ENCODE assay signal across 22 mouse cellular contexts in the genomic region with DNA sequence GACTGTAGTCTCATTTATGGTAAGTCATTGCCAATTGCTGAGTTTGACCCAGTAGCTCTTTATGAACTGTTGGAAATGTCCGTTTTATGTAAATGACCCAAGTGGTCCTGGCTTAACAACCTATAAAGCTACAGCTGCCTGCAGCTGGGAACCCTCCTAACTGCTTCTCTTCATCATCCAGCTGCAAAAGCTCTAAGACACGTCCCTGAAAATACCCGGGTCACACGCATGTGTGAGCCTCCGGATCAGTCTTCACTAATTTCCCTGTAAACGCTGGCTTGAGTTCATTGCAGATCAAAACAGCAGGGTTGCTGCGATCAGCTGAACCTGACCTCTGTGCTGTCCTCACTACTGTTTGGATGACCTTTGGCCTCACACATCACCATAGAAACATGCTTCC. TPM values are rescaled to one million over a fixed set of nuclear protein-coding genes. Genes with fewer than 3 reads are reported as not detected.
A peak's percentile ranks its signal among the peaks of the same experiment; 100 is the strongest.
DNase-seq lines count a peak whose midpoint lies in the region; ATAC-seq lines count a peak whose summit lies in the region.
"Had no signal": no experiment of that assay in that cellular context is flagged by ENCODE, and none has a peak within 500 bp of the region (broad histone marks: within the 10 kb centered on the region; RNA-seq: fewer than 3 reads in every experiment).

No protein-coding gene starts in this region.

- DNase-seq in kidney, adult 9 months, result peak; percentile 36
- peak; percentile 43 to 68 for DNase-seq in lung, adult 18-20 months
- peak; percentile 75 for DNase-seq in lung, postnatal 14 days
- DNase-seq in cerebellum, postnatal 10 days, result no peak
- no peak for DNase-seq in frontal cortex, adult 2 months (ENCODE audit: extremely low spot score in 1 of 2, low spot score in 1 of 2)
- DNase-seq: adrenal gland, adult 2 months; cerebellum, adult 8-10 months; gastrocnemius, postnatal 25 days; heart, adult 2 months; right cerebral cortex, postnatal 14 days; thymus, adult 2 months had no signal

- H3K9me3 ChIP-seq in kidney, embryonic 14.5 days (ENCODE audit: control insufficient read depth, low read length), result no peaks in the 10 kb centered on the region
- no peaks in the 10 kb centered on the region for H3K9me3 ChIP-seq in intestine, embryonic 16.5 days (ENCODE audit: control insufficient read depth, low read length)
- H3K9me3 ChIP-seq: embryonic facial prominence, embryonic 12.5 days; forebrain, embryonic 13.5 days; heart, embryonic 15.5 days; hindbrain, embryonic 10.5 days; limb, embryonic 12.5 days; liver, embryonic 15.5 days; stomach, embryonic 15.5 days had no signal

- H3K9ac ChIP-seq in kidney, embryonic 14.5 days (ENCODE audit: low read depth, low read length), result no peak overlapping the region
- no peak overlapping the region for H3K9ac ChIP-seq in intestine, embryonic 16.5 days (ENCODE audit: low read depth, low read length)
- H3K9ac ChIP-seq: embryonic facial prominence, embryonic 12.5 days; forebrain, embryonic 13.5 days; heart, embryonic 15.5 days; limb, embryonic 12.5 days; liver, embryonic 15.5 days; stomach, embryonic 15.5 days had no signal

- H3K27me3 ChIP-seq in kidney, embryonic 14.5 days (ENCODE audit: control insufficient read depth, insufficient read depth, low read length), result no peaks in the 10 kb centered on the region
- no peaks in the 10 kb centered on the region for H3K27me3 ChIP-seq in intestine, embryonic 16.5 days (replicated peaks; ENCODE audit: control insufficient read depth, insufficient read depth, low read length)
- H3K27me3 ChIP-seq: embryonic facial prominence, embryonic 12.5 days; heart, embryonic 15.5 days; liver, embryonic 15.5 days; stomach, embryonic 15.5 days had no signal

- H3K4me1 ChIP-seq in kidney, embryonic 14.5 days (ENCODE audit: control insufficient read depth, insufficient read depth, low read length), result no peaks in the 10 kb centered on the region
- 0 out of 2 replicates have a peak, but pooled peaks cover 2% of the 10 kb centered on the region for H3K4me1 ChIP-seq in intestine, embryonic 16.5 days (ENCODE audit: control insufficient read depth, insufficient read depth, low read length)
- H3K4me1 ChIP-seq: embryonic facial prominence, embryonic 12.5 days; forebrain, embryonic 13.5 days; heart, embryonic 15.5 days; limb, embryonic 12.5 days; liver, embryonic 15.5 days; stomach, embryonic 15.5 days had no signal

- H3K4me3 ChIP-seq in kidney, embryonic 14.5 days (ENCODE audit: low read length), result no peak overlapping the region
- no peak overlapping the region for H3K4me3 ChIP-seq in intestine, embryonic 16.5 days (ENCODE audit: low read length)
- H3K4me3 ChIP-seq: embryonic facial prominence, embryonic 12.5 days; erythroblast, embryonic 14.5 days; forebrain, embryonic 13.5 days; heart, adult 2 months; heart, embryonic 15.5 days; hindbrain, embryonic 10.5 days; limb, embryonic 12.5 days; liver, embryonic 15.5 days; stomach, embryonic 15.5 days had no signal

- ATAC-seq in kidney, embryonic 14.5 days (ENCODE audit: low FRiP score, low TSS enrichment), result 0 out of 2 replicates have a peak, but pooled peaks have one; percentile 24
- ATAC-seq in intestine, embryonic 16.5 days, result no peak
- ATAC-seq: forebrain, embryonic 13.5 days; hindbrain, postnatal 0 days had no signal

- no peak overlapping the region for H3K4me2 ChIP-seq in kidney, embryonic 14.5 days (replicated peaks; ENCODE audit: low read depth, low read length)
- H3K4me2 ChIP-seq in intestine, embryonic 16.5 days (ENCODE audit: low read depth, low read length), result no peak overlapping the region
- H3K4me2 ChIP-seq: embryonic facial prominence, embryonic 12.5 days; forebrain, embryonic 13.5 days; heart, embryonic 15.5 days; limb, embryonic 12.5 days; liver, embryonic 15.5 days; stomach, embryonic 15.5 days had no signal

- WGBS in kidney, embryonic 14.5 days, result 39% methylated on average over 7 of the region's 7 CpGs
- WGBS in intestine, embryonic 16.5 days, result 32% methylated on average over 7 of the region's 7 CpGs

- H3K27ac ChIP-seq in kidney, embryonic 14.5 days (ENCODE audit: low read depth, low read length), result no peak overlapping the region
- no peak overlapping the region for H3K27ac ChIP-seq in intestine, embryonic 16.5 days (ENCODE audit: low read length)
- H3K27ac ChIP-seq: embryonic facial prominence, embryonic 12.5 days; forebrain, embryonic 13.5 days; heart, adult 2 months; heart, embryonic 15.5 days; hindbrain, embryonic 10.5 days; hindbrain, postnatal 0 days; limb, embryonic 12.5 days; liver, embryonic 15.5 days; stomach, embryonic 15.5 days had no signal

- no peaks in the 10 kb centered on the region for H3K36me3 ChIP-seq in kidney, embryonic 14.5 days (ENCODE audit: control insufficient read depth, insufficient read depth, low read length)
- H3K36me3 ChIP-seq in intestine, embryonic 16.5 days (ENCODE audit: control insufficient read depth, insufficient read depth, low read length), result no peaks in the 10 kb centered on the region
- H3K36me3 ChIP-seq: embryonic facial prominence, embryonic 12.5 days; heart, embryonic 15.5 days; hindbrain, embryonic 10.5 days; limb, embryonic 12.5 days; liver, embryonic 15.5 days; stomach, embryonic 15.5 days had no signal

RNA-seq across cellular contexts. Expression of a gene that starts 35.6 kb away (rescaled TPM):
- 146 and 159 TPM in 2 replicates for polyA plus RNA-seq in kidney, embryonic 14.5 days (2014; fragmentation: Nextera tagmentation; extraction: Ambion mirVana)
- 119 TPM in 2 replicates for polyA plus RNA-seq in intestine, embryonic 16.5 days (2015; fragmentation: Nextera tagmentation; extraction: Ambion mirVana)
- 103 and 112 TPM in 2 replicates for polyA plus RNA-seq in frontal cortex, adult 2 months (2012; rRNA removed)

Comparison
In these comparisons a context has a peak if more than half of its experiments do, and no peak if none do; other contexts are left out.
1. DNase-seq: peak in kidney, adult 9 months (single experiment), lung, adult 18-20 months (2 of 2) and lung, postnatal 14 days (single experiment); none in cerebellum, postnatal 10 days (0 of 2) and frontal cortex, adult 2 months (0 of 2).